Mouse (Mus musculus): ENCODE results near the gene Ttll6.

Ttll6 gene

DNA sequence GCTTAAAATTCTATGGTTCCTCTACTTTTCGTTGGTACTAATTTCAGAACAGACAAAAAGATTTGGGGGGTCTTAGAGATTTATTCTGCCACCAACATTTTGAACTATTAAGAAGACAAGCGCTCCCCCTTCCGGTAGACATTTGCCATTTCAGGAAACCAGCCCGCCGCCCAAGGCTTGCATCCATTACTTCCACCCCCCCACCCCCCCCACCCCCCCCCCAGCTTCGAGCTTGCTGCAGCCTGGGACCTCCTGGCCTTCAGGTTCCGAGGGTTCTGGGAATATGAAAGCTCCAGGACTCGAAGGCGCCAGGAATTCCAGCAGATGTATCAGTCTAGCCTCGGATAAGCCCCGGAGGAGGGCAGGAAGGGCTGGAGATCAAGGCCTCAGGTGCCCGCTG is 65.1 kb downstream of the Ttll6 start:
- peak in 1 of 2 experiments; percentile 49 for DNase-seq

DNA sequence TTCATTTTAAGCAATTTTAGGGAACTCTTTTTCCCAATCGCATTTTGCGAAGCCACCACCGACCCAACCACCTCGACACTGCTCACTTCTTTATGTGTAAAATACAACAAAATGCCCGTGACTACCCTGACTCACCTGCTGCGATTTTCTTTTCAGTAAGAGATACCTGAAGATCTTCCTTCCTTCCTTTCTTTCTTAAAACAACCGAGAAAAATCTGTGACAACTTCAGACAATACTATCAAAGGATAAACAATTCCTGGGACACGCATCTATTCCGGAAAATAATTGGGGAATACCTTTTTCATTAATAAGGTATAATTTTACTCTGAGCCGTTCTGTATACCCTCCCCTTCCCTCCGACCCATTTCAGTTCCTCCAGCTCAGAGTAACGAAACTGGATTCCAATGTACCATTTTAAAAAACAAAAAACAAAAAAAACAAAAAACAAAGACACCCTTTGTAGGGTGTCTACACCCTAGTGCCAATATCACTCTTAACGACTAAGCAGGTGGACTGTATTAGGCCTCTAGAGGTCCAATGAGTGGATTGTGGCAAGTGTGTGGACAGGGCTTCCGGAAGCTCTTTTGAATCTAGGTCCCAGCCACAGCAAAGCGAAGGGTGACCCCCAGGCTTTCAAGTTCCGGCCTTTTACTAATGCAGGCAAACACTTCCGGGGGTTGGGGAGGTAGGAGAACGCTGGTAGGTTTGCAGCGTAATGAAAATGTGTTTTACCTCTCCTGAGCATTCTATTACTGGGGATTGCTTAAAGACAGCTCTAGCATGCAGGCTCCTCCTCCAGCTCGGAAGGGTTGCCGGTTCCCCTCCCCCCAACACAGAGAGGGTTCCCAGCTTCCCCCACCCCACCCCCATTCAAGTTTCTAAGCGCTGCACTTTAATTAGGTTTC is 65.8 kb downstream of the Ttll6 start:
- no peak for DNase-seq

DNA sequence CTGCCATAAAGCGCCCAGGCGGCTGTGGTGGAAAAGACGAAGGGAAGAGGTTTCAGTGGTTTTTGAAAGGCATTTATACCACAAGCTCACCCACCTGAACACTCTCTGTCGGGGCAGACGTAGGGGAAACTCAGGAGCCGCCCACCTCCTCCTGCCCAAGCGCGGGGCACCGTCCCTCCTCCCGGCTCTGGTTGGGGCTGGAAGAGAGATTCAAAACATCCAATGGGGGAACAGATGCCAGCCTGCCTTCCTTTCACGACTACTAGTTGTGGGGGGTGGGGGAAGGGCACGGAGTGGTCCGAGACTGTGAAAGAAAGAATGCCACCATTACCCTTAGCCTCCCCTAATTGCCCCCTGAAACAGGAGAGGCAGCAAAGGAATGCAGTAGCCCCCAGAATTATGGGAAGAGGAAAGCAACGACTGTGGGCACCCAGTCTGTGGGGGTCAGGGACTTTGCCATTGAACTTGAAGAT is 66.6 kb downstream of the Ttll6 start:
- no peak for DNase-seq

DNA sequence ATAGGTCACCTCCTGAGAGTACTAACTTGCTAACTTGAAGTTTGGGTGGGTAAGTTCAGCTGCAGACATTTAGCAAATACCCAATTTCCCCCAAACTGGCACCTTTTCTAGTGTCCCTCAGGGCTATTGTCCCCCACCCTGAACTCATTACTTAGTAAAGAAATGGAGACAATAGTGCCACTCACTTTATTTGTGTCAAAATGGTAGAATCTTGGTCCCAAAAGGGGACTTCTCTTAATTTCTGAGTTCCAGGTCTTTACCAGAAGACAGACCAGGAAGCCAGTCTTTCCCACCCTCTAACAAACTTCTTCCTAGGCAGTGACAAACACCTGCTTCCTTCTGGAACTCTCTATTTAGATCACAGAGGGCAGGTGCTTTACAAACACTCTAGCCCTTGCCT is 68.2 kb downstream of the Ttll6 start:
- no peak for DNase-seq

DNA sequence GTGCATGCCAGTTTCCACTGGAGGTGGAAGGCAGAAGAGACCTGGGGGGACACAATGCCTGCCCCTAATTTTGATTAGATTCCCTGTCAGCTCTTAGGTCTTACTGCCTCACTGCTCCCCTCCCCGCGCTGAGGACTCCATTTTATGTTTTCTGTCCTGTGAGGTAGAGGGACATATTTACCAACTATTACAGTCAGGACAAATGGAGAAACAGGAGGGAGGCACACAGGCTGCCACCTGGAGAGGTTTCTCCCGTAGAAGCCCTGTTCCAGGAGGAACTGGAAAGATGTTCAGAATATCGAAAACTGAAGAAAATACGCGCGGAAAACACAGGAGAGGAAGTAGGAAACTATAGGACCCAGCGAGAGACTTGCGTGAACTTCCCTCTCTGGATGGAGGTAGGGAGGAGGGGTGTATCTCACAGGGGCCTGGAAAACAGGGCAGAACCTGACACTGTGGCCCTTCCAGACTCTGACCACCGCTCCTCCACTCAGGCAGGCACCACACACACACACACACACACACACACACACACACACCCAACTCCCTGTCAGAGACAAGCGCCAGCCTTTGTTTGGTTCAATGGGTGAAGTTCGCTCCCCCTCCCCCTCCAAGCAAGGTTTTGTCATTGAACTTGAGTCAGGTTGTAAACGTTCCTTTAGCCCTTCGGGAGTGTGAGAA is 69.0 kb downstream of the Ttll6 start:
- DNase-seq, result no peak

DNA sequence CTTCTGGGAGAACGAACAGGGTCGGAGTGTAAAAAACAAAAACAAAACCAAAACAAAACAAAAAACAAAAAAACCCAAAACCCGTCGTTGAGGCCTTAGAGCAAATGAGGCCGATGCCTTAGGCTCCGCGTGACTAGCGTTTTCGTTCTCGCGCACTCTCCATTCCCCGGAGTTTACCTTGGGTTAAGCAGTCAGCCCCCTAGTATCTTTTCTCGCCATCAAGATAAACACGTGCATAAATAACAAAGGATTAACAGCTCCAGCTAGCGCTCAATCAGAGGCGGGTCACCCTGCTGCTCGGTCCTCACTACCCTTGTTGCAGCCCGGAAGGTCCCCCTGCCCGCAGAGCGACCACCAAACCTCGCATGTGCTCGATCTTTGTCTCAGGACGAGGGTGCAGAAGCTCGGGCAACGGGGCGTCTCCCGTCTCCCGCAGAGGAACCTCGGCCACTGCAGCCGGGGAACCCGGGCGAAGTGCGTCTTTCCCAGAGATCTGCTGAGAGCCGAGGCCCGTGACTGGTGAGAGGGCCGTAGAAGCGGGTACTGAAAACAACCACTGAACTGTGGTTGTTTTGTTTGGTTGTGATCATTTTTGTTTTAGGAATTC is 69.7 kb downstream of the Ttll6 start:
- DNase-seq, result no peak

DNA sequence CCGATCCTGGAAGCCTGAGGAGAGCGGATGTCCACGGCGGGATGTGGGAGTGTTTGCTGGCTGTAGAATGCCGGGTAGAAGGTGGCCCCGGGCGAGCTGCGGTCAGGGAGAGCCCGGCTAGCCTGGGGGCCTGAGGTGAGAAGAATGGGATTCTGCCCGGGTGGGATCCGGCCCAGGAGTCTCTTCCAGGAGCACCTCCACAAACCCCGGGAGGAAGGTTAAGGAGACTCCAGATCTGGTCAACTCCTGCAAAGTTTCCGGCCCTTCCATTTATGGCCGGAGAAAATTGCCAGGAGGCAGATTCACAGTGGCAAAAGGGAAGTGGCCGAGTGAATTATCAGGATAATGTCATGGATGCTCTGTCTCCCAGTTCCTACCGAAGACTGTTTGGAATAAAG is 70.2 kb downstream of the Ttll6 start:
- DNase-seq, result no peak

DNA sequence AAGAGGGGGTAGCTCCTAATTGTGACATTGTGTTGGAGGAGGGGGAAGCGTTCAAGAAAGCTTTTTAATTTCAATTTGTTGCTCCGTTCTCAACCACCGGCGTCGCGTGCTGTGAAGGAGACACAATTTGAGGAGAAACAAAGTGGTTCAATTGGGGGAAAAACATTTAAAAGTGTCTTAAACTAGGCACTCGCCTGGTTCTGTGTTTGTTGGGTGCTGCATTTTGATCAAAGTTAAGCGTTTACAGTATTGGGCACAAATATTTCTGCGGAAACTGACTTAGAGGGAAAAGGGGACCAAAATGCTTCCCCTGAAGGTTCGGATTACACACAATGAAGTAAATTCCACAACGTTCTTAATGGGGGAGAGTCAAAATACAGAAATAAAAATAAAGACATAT is 70.8 kb downstream of the Ttll6 start:
- no peak for DNase-seq

DNA sequence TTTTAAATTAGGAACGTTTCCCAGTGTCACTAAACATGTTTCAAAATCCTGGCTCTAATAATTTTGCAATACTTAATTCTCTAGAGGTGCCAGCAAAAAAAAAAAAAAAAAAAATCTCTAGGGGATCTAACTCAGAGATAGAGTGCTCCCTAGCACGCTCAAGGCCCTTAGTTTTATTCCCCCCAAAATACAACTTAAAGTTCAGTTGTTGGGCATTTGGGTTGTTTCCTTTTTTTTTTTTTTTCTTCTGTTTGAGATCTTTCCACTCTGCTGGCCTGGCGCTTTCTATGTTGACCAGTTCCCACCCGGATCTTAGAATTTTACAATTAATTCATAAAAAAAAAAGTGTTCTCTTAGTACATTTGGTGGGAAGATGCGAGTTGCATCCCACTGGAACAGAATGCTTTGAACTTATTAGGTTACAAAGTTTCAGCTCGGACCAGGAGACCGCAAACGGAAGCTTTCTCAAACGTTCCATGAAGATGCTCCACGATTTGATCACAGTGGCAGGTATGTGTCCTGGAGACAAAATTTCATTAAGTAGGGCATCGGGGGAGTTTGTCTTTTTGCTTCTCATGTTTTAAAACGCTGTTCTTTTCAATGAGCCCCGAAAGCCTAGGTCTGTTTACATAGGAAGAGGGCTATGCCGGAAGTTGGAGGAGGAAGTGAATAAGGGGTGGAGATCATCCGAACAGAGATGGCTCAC is 72.0 kb downstream of the Ttll6 start:
- no peak for DNase-seq

Data from lung, postnatal 4 days (tissue).